ENCODE assay signal across 12 mouse cellular contexts in genomic region chr7:121677105-121677753, GRCm38 (mm10). TPM values are rescaled to one million over a fixed set of nuclear protein-coding genes. Genes with fewer than 3 reads are reported as not detected.
DNase-seq lines count a peak whose midpoint lies in the region; ATAC-seq and TF ChIP-seq lines count a peak whose summit lies in the region.
"Had no signal": no experiment of that assay in that cellular context is flagged by ENCODE, and none has a peak within 500 bp of the region (broad histone marks: within the 10 kb centered on the region; RNA-seq: fewer than 3 reads in every experiment).

No protein-coding gene starts in this region.

- no peak overlapping the region for H3K27ac ChIP-seq in forebrain, embryonic 13.5 days
- H3K27ac ChIP-seq in forebrain, embryonic 11.5 days (ENCODE audit: low read depth, low read length) = no peak overlapping the region
- no peak overlapping the region for H3K27ac ChIP-seq in liver, adult 2 months (replicated peaks; ENCODE audit: insufficient read depth, low read depth, low read length)
- no peak overlapping the region for H3K27ac ChIP-seq in liver, embryonic 12.5 days
- H3K27ac ChIP-seq: heart, embryonic 13.5 days; intestine, embryonic 15.5 days; stomach, embryonic 15.5 days had no signal

- H3K4me3 ChIP-seq in forebrain, embryonic 13.5 days = no peak overlapping the region
- H3K4me3 ChIP-seq in forebrain, embryonic 11.5 days (ENCODE audit: low read depth, low read length) = no peak overlapping the region
- no peak overlapping the region for H3K4me3 ChIP-seq in liver, adult 2 months (ENCODE audit: insufficient read depth, low read depth, low read length)
- no peak overlapping the region for H3K4me3 ChIP-seq in liver, embryonic 12.5 days
- H3K4me3 ChIP-seq: heart, embryonic 13.5 days; intestine, embryonic 15.5 days; stomach, embryonic 15.5 days had no signal

- peaks cover under 1% of the 10 kb centered on the region; the same call in 1 of the 2 replicates for H3K79me2 ChIP-seq in liver, adult 2 months (ENCODE audit: control insufficient read depth, insufficient read depth, low read length)

- H3K27me3 ChIP-seq in forebrain, embryonic 13.5 days = no peaks in the 10 kb centered on the region
- H3K27me3 ChIP-seq in forebrain, embryonic 11.5 days (ENCODE audit: control insufficient read depth, insufficient read depth, low read length) = no peaks in the 10 kb centered on the region
- no peaks in the 10 kb centered on the region for H3K27me3 ChIP-seq in liver, adult 2 months (ENCODE audit: control insufficient read depth, insufficient read depth, low read length)
- no peaks in the 10 kb centered on the region for H3K27me3 ChIP-seq in liver, embryonic 12.5 days (replicated peaks)
- H3K27me3 ChIP-seq: heart, embryonic 13.5 days; intestine, embryonic 15.5 days; stomach, embryonic 15.5 days had no signal

- H3K9ac ChIP-seq in forebrain, embryonic 13.5 days = no peak overlapping the region
- H3K9ac ChIP-seq in forebrain, embryonic 11.5 days (ENCODE audit: low read length) = no peak overlapping the region
- no peak overlapping the region for H3K9ac ChIP-seq in liver, adult 2 months (ENCODE audit: low read depth, low read length)
- H3K9ac ChIP-seq in liver, embryonic 12.5 days = no peak overlapping the region
- H3K9ac ChIP-seq: heart, embryonic 13.5 days; intestine, embryonic 15.5 days; stomach, embryonic 15.5 days had no signal

- TF ChIP-seq CTCF in liver, adult 2 months (IDR thresholded peaks at IDR 0.05; ENCODE audit: low read depth, low read length) = no peak

- TF ChIP-seq POLR2A in liver, adult 2 months (IDR thresholded peaks at IDR 0.05; ENCODE audit: extremely low read depth, insufficient read depth, low read length) = no peak

- 0 out of 2 replicates have a peak, but pooled peaks have one; percentile 51 for ATAC-seq in forebrain, embryonic 13.5 days
- ATAC-seq in forebrain, embryonic 11.5 days (replicated peaks; ENCODE audit: low FRiP score) = no peak
- ATAC-seq in liver, embryonic 12.5 days = no peak
- no peak for ATAC-seq in megakaryocyte-erythroid progenitor cell, adult 5-6 weeks (replicated peaks; ENCODE audit: low FRiP score, low TSS enrichment, poor library complexity, severe bottlenecking)
- ATAC-seq in monocyte, adult 5-6 weeks (replicated peaks; ENCODE audit: insufficient number of reproducible peaks, low FRiP score, low TSS enrichment, poor library complexity, severe bottlenecking) = no peak
- ATAC-seq: intestine, embryonic 15.5 days; lung, postnatal 0 days had no signal

- DNase-seq in forebrain, embryonic 11.5 days (ENCODE audit: low spot score) = no peak
- DNase-seq in liver, adult 2 months (ENCODE audit: extremely low read depth, low read depth, low spot score) = peak; percentile 40
- DNase-seq in cerebellum, adult 11-12 months = peak; percentile 14
- peak; percentile 25 for DNase-seq in kidney, postnatal 14 days

- no peaks in the 10 kb centered on the region for H3K9me3 ChIP-seq in forebrain, embryonic 13.5 days (replicated peaks)
- no peaks in the 10 kb centered on the region for H3K9me3 ChIP-seq in forebrain, embryonic 11.5 days (ENCODE audit: control insufficient read depth, low read length)
- no peaks in the 10 kb centered on the region for H3K9me3 ChIP-seq in liver, embryonic 12.5 days (replicated peaks)
- H3K9me3 ChIP-seq: heart, embryonic 13.5 days; intestine, embryonic 15.5 days; stomach, embryonic 15.5 days had no signal

- peaks cover 11% of the 10 kb centered on the region for H3K4me1 ChIP-seq in forebrain, embryonic 13.5 days
- no peaks in the 10 kb centered on the region for H3K4me1 ChIP-seq in forebrain, embryonic 11.5 days (replicated peaks; ENCODE audit: control insufficient read depth, insufficient read depth, low read length)
- no peaks in the 10 kb centered on the region; the same call in 1 of the 2 replicates for H3K4me1 ChIP-seq in liver, adult 2 months (ENCODE audit: control insufficient read depth, insufficient read depth, low read length)
- no peaks in the 10 kb centered on the region for H3K4me1 ChIP-seq in liver, embryonic 12.5 days
- H3K4me1 ChIP-seq: intestine, embryonic 15.5 days; stomach, embryonic 15.5 days had no signal

- H3K4me2 ChIP-seq in forebrain, embryonic 13.5 days = no peak overlapping the region
- no peak overlapping the region for H3K4me2 ChIP-seq in forebrain, embryonic 11.5 days (ENCODE audit: low read depth, low read length, severe bottlenecking)
- no peak overlapping the region for H3K4me2 ChIP-seq in liver, embryonic 12.5 days
- H3K4me2 ChIP-seq: heart, embryonic 13.5 days; intestine, embryonic 15.5 days; stomach, embryonic 15.5 days had no signal

- peaks cover 25% of the 10 kb centered on the region for H3K36me3 ChIP-seq in forebrain, embryonic 13.5 days (ENCODE audit: poor library complexity, severe bottlenecking)
- no peaks in the 10 kb centered on the region for H3K36me3 ChIP-seq in forebrain, embryonic 11.5 days (ENCODE audit: control insufficient read depth, insufficient read depth, low read length)
- peaks cover 17% of the 10 kb centered on the region; the same call in 1 of the 2 replicates for H3K36me3 ChIP-seq in liver, adult 2 months (ENCODE audit: control insufficient read depth, insufficient read depth, low read length)
- peaks cover 43% of the 10 kb centered on the region for H3K36me3 ChIP-seq in liver, embryonic 12.5 days

- 38% methylated on average over 4 of the region's 4 CpGs for WGBS in forebrain, embryonic 13.5 days
- WGBS in forebrain, embryonic 11.5 days = 73% methylated on average over 4 of the region's 4 CpGs
- 39% methylated on average over 4 of the region's 4 CpGs for WGBS in liver, adult 2 months
- WGBS in liver, embryonic 12.5 days (ENCODE audit: insufficient replicate concordance) = 81% methylated on average over 4 of the region's 4 CpGs

RNA-seq across cellular contexts. Expression of gene Usp31, which starts 29.8 kb away (rescaled TPM):
- polyA plus RNA-seq in forebrain, embryonic 13.5 days (2015; fragmentation: Nextera tagmentation; extraction: Ambion mirVana) = 3.0 and 3.1 TPM in 2 replicates
- 4.8 and 4.9 TPM in 2 replicates for polyA plus RNA-seq in forebrain, embryonic 11.5 days (2014; fragmentation: Nextera tagmentation; extraction: Ambion mirVana)
- total RNA-seq in liver, adult 2 months (2014; rRNA removed) = 4.5 and 5.7 TPM in 2 replicates
- 1.4 and 2.5 TPM in 2 replicates for polyA plus RNA-seq in liver, adult 2 months (2012; rRNA removed)
- polyA plus RNA-seq in liver, embryonic 12.5 days (2016; fragmentation: Nextera tagmentation; extraction: Ambion mirVana) = 1.7 TPM in 2 replicates
- 17.6 and 19.4 TPM in 2 replicates for total RNA-seq in megakaryocyte-erythroid progenitor cell, adult 5-6 weeks (2014; fragmentation: Nextera tagmentation)
- 9.8 and 11.8 TPM in 2 replicates for total RNA-seq in megakaryocyte-erythroid progenitor cell, adult 5-6 weeks (2017)
- total RNA-seq in monocyte, adult 5-6 weeks (2017) = 4.4 to 7.9 TPM (median 7.3 TPM) in 3 replicates

RNA-seq across cellular contexts. Expression of gene Scnn1g, which starts 57.0 kb away (rescaled TPM):
- polyA plus RNA-seq in forebrain, embryonic 13.5 days (2015; fragmentation: Nextera tagmentation; extraction: Ambion mirVana) = not detected in 2 replicates
- not detected in 2 replicates for polyA plus RNA-seq in forebrain, embryonic 11.5 days (2014; fragmentation: Nextera tagmentation; extraction: Ambion mirVana)
- total RNA-seq in liver, adult 2 months (2014; rRNA removed) = not detected in 2 replicates
- not detected in 2 replicates for polyA plus RNA-seq in liver, adult 2 months (2012; rRNA removed)
- polyA plus RNA-seq in liver, embryonic 12.5 days (2016; fragmentation: Nextera tagmentation; extraction: Ambion mirVana) = not detected in 2 replicates
- total RNA-seq in megakaryocyte-erythroid progenitor cell, adult 5-6 weeks (2014; fragmentation: Nextera tagmentation) = not detected in 2 replicates
- not detected in 2 replicates for total RNA-seq in megakaryocyte-erythroid progenitor cell, adult 5-6 weeks (2017)
- 0.68 to 1.6 TPM (median 1.4 TPM) in 3 replicates for total RNA-seq in monocyte, adult 5-6 weeks (2017)
